Mouse (Mus musculus): Measurements from ENCODE around the gene 9930104L06Rik.

GRCm38 (mm10) chr4:124964912-124965599 is 28.2 kb downstream of the 9930104L06Rik start:
- TF ChIP-seq CTCF (IDR thresholded peaks at IDR 0.05; ENCODE audit: control insufficient read depth, insufficient read depth, insufficient read length) (no peak), MYOD1 (IDR thresholded peaks at IDR 0.05; ENCODE audit: control insufficient read depth, insufficient read length, low read depth) (no peak), USF1 (IDR thresholded peaks at IDR 0.05; ENCODE audit: low read depth) (no peak), FOSL1 (IDR thresholded peaks at IDR 0.05; ENCODE audit: insufficient read depth, low read length, poor library complexity, severe bottlenecking) (no peak), CEBPB (IDR thresholded peaks at IDR 0.05; ENCODE audit: low read depth) (no peak), MYOG (IDR thresholded peaks at IDR 0.05; ENCODE audit: control insufficient read depth, extremely low read depth, insufficient read length) (no peak)

All from C2C12 (cell line).